ENCODE assay signal across 8 mouse cellular contexts in the genomic region with DNA sequence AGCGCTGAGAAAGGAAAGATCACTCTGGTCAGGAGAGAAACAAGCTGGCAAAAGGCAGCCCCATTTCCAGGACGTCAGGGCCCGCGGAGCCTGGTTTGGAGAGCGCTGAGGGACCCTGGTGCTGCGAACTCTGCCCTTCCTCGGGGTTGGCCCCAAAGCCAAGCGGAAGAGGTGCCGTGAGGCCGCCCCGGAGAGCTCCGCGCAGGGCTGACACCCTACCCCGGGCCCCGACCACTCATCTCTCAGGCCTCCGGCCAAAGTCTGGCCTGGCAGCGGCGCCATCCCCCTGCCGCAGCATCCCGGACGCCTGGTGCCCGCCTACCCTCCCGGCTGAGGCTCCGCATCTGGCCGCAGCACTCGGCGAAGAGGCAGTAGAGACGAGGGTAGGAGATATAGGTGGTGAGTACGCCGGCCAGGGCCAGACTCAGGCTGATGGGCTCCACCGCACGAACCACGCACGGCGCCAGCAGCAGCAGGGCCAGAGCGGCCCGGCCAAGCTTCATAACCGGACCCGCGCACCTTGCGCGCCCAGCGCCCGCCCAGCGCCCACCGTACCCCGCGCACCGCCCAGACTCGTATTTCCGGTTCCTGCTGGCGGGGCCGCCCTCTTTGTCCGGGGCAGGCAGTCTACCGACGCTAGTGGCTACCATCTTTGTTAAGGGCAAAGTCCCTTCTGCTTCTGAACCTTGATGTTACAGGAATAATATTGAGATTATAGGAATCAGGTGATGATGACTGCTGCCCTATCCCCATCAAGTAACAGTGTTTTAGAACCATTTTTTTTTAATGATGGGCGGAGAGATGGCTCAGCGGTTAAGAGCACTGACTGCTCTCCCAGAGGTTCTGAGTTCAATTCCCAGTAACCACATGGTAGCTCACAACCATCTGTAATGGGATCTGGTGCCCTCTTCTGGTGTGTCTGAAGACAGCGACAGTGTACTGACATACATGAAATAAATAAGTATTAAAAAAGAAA. TPM values are rescaled to one million over a fixed set of nuclear protein-coding genes. Genes with fewer than 3 reads are reported as not detected.
A peak's percentile ranks its signal among the peaks of the same experiment; 100 is the strongest.
DNase-seq lines count a peak whose midpoint lies in the region; ATAC-seq lines count a peak whose summit lies in the region.

Gene Tor1a, minus strand, starts transcription at position 582 of the 976 bp plus-strand sequence.

- H3K4me2 ChIP-seq in hindbrain, embryonic 15.5 days = peak within 1 kb of the TSS; percentile 73

- H3K4me3 ChIP-seq in hindbrain, embryonic 15.5 days = peak within 1 kb of the TSS; percentile 96

- H3K27ac ChIP-seq in hindbrain, embryonic 15.5 days (replicated peaks) = peak within 1 kb of the TSS; percentile 80

- peaks cover 29% of the 10 kb centered on the region for H3K36me3 ChIP-seq in hindbrain, embryonic 15.5 days

- H3K27me3 ChIP-seq in hindbrain, embryonic 15.5 days = no peaks in the 10 kb centered on the region

- H3K9me3 ChIP-seq in hindbrain, embryonic 15.5 days = no peaks in the 10 kb centered on the region

- ATAC-seq in hindbrain, embryonic 15.5 days (ENCODE audit: low FRiP score, low read depth) = peak; percentile 97

- DNase-seq in R1 (ENCODE audit: low read depth, low spot score) = peak; percentile 94
- peak; percentile 91 to 93 for DNase-seq in cerebellum, postnatal 25 days
- peak; percentile 90 to 91 for DNase-seq in frontal cortex, postnatal 36 days (ENCODE audit: low spot score in 2 of 2)
- DNase-seq in left cerebral cortex, adult 11 months (ENCODE audit: low spot score) = peak; percentile 85
- peak; percentile 90 to 93 for DNase-seq in lung, postnatal 4 days
- DNase-seq in retina, postnatal 7 days (ENCODE audit: low read depth, low spot score) = peak; percentile 84
- peak; percentile 81 for DNase-seq in urinary bladder, adult 2 months (ENCODE audit: low spot score)

- H3K9ac ChIP-seq in hindbrain, embryonic 15.5 days = peak within 1 kb of the TSS; percentile 96

- 2% methylated on average over 58 of the region's 59 CpGs for WGBS in hindbrain, embryonic 15.5 days

- H3K4me1 ChIP-seq in hindbrain, embryonic 15.5 days (replicated peaks) = peaks cover 22% of the 10 kb centered on the region

RNA-seq across cellular contexts. Expression of gene Tor1a, which starts in this region (rescaled TPM):
- 90.0 and 91.0 TPM in 2 replicates for polyA plus RNA-seq in hindbrain, embryonic 15.5 days (2015; fragmentation: Nextera tagmentation; extraction: Ambion mirVana)
- 36.9 and 46.8 TPM in 2 replicates for polyA plus RNA-seq in urinary bladder, adult 2 months (2012; rRNA removed)

Comparison
In these comparisons a context has a peak if more than half of its experiments do, and no peak if none do; other contexts are left out.
1. Peak in every context shown above with its lines: DNase-seq, ATAC-seq, H3K4me3 ChIP-seq and H3K27ac ChIP-seq.